Mouse (Mus musculus): ENCODE measurements around the gene Slc17a6.

The Slc17a6 gene

GRCm38 (mm10) chr7:51621694-51622145, at the start of gene Slc17a6:
TSS of gene Slc17a6 (plus strand) at chr7:51622006.
- peak; percentile 48 for DNase-seq (ENCODE audit: low read depth, low spot score)

DNA sequence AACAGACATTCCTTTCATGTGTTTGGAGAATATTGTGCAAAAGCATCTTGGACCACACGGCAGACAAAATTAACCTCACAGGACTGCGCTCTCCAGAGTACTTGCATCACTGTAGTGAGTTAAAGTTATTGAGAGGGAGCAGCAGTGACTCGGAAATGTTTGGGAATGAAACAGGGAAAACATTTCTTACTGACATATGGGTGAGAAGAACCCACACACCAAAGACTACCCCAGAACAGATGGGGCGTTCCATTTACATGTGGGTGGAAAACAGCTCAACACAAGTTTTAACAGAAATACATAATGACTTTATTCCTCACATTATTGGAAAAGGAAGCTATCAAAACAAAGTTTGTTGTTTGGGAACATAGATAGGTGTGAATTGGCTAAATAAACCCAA, 21.8 kb upstream of the Slc17a6 start:
- no peak for DNase-seq (ENCODE audit: low read depth, low spot score)

GRCm38 (mm10) chr7:51603741-51604140, 18.1 kb upstream of the Slc17a6 start:
- no peak for DNase-seq (ENCODE audit: low read depth, low spot score)

- DNase-seq (ENCODE audit: low read depth, low spot score), result no peak
Observed at GRCm38 (mm10) chr7:51614404-51614803, 7.4 kb upstream of the Slc17a6 start.

DNA sequence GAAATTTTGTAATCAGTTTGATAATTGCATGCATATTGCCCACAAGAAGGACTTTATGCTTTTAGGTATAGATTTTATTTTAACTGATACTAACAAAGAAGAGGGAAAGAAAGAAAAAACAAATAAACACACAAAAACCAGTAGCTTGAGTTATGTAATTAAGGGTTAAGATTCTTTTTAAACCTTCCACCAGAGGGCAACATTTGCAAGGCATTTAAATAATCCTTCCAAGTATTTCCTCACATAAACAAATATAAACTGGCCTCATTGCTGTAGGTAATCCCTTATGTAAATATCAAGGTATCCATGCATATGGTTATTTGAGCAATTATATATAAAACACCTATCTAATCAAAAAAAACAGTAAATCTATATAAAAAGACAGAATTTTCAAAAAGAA, 3.9 kb upstream of the Slc17a6 start:
- no peak for DNase-seq (ENCODE audit: low read depth, low spot score)

DNA sequence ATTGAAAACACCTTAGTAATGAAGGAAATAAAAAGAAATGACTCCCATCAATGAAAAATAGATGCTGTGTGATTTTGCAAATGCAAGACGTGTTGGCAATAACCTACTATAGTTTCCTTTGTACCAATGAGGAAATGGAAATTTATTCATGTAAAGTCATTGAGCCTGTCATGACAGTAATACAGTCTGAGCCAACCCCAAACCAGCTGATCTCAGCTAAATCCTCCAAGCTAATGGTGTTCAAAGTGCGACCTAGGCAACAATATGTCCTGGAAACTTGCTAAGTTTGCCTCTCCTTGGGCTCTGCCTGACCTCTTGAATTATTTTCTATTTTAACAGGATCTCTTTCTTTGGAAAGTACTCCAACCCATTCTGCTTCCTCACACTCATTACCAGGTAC, 3.4 kb upstream of the Slc17a6 start:
- no peak for DNase-seq (ENCODE audit: low read depth, low spot score)

GRCm38 (mm10) chr7:51619977-51620376, 1.8 kb upstream of the Slc17a6 start:
- no peak for DNase-seq (ENCODE audit: low read depth, low spot score)

DNA sequence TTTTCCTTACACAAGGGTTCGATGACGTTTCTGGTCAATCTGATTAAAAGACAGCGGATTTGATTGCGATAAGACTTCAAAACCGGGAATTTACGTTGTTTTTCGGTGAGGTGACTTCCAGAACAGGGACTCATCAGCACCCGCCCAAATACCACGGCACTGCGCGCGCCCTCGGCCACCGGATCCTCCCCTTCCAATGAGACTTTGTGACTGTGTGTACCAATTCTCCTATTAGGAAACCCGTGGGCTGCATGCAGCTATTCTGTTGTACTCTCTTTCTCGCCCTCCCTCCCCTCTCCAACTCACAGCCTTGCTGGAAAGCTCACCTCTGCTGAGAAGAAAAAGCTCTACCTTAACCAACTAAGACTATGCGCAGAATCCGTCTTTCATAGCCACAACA, 390 bp downstream of the Slc17a6 start:
- DNase-seq (ENCODE audit: low read depth, low spot score), result no peak

- no peak for DNase-seq (ENCODE audit: low read depth, low spot score)
Observed at GRCm38 (mm10) chr7:51622666-51623065, 860 bp downstream of the Slc17a6 start.

GRCm38 (mm10) chr7:51624336-51624897, 2.6 kb downstream of the Slc17a6 start:
- DNase-seq (ENCODE audit: low read depth, low spot score), result no peak

- DNase-seq (ENCODE audit: low read depth, low spot score), result no peak
Observed at GRCm38 (mm10) chr7:51625161-51625560, 3.4 kb downstream of the Slc17a6 start.

GRCm38 (mm10) chr7:51625591-51626255, 3.9 kb downstream of the Slc17a6 start:
- no peak for DNase-seq (ENCODE audit: low read depth, low spot score)

- DNase-seq (ENCODE audit: low read depth, low spot score), result no peak
Observed at GRCm38 (mm10) chr7:51626451-51627000, 4.7 kb downstream of the Slc17a6 start.

- no peak for DNase-seq (ENCODE audit: low read depth, low spot score)
Observed at GRCm38 (mm10) chr7:51627001-51627631, 5.3 kb downstream of the Slc17a6 start.

DNA sequence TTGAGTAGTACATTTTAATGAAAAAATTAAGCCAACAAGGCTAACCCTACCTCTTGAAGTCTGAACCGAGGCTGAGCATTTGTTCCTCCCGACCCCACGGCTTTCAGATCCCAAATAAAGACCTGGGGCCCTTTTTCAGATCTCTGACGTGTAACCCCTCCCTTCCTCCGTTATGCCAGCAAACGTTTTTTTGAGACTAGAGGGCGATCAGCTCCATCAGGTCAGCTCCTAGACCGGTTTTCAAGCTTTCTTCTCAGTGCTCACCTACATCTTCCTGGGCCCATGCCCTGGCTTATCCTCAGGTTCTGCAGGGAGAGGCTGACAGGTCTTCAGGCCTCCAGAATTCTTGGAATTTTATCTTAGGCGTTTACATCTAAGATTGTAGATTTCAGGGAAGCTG, 5.9 kb downstream of the Slc17a6 start:
- DNase-seq (ENCODE audit: low read depth, low spot score), result no peak

GRCm38 (mm10) chr7:51628349-51628748, 6.5 kb downstream of the Slc17a6 start:
- DNase-seq (ENCODE audit: low read depth, low spot score), result no peak

DNA sequence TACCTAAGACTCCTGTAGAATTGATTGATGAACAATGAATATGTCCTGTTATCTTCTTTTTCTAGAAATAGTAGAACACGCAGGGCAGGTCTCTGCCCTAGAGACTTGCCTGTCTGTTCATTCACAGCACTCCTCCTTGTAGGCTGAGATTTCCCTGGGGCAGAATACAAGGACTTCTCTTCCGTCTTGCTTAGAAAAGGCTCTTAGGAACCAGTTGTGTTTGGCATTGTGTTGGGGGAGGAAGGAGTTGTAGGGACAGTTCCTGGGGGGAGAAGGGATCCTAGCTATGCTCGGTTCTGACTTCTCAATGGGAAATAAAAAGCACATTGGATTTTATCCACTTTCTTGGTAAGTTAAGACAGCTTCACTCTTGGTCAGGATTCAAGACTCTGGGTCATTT, 7.4 kb downstream of the Slc17a6 start:
- no peak for DNase-seq (ENCODE audit: low read depth, low spot score)

GRCm38 (mm10) chr7:51631171-51631570, 9.4 kb downstream of the Slc17a6 start:
- no peak for DNase-seq (ENCODE audit: low read depth, low spot score)

DNA sequence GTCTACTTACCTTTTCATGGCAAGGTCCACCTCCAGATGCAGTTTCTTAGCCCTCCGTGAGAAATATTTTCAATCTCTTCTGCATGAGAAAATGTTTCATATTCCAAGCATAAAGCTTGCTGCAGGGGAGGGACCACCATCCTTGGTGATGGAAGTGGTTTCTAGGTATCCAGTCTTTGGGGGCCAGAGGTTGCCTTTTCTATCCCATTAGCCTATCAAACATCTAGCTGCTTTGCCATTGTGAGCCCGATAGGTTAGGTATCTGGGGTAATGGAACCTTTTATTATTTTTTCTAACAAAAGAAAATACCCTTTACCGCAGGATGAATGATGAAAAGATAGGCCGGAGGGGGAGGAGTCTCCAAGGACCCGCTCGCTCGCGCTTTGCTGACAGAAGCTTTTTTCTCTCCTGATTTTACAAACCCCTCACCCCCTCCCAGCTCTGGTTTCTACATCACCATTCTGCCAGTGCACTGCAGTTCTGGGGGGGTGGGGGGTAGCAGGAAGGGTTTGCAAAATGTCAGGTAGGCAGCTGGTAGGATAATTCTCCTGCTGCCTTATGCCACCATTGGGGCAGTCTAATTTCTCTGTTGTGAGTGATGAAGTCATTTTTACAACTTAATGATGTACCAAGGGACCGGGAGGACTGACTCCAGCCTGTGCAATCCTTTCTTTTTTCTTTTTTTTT, 10.9 kb downstream of the Slc17a6 start:
- no peak for DNase-seq (ENCODE audit: low read depth, low spot score)

GRCm38 (mm10) chr7:51633230-51633844, 11.5 kb downstream of the Slc17a6 start:
- DNase-seq (ENCODE audit: low read depth, low spot score), result no peak

DNA sequence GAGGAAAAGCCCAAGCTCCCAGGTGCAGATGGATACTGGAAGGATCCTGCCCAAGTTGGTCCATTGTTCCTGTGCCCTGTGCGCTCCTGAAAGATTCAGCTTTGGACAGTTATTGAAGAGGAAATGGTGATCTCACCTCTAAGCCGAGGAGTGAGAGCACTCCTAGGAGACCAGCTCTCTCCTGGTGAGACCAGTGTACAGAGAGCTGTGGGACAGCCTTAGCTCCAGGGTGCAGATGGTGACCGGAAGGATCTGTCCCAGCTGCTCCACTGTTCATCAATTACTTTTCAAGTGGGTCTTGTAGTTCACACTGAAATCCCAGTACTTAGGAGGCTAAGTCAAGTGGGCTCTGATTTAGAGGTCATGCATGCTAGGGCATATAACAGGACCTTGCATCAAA, 35.3 kb downstream of the Slc17a6 start:
- DNase-seq (ENCODE audit: low read depth, low spot score), result no peak

GRCm38 (mm10) chr7:51662441-51662840, 40.6 kb downstream of the Slc17a6 start:
- no peak for DNase-seq (ENCODE audit: low read depth, low spot score)
